Mouse (Mus musculus): ENCODE data around the gene Trpm3.

GRCm38 (mm10) chr19:22594492-22594891 is 455.6 kb downstream of the Trpm3 start:
- no peak for TF ChIP-seq CTCF (IDR thresholded peaks at IDR 0.05; ENCODE audit: low read depth)
- TF ChIP-seq EP300 (IDR thresholded peaks at IDR 0.05; ENCODE audit: low read depth) = no peak
